Mouse (Mus musculus): ENCODE results near the gene Rab7.

DNA sequence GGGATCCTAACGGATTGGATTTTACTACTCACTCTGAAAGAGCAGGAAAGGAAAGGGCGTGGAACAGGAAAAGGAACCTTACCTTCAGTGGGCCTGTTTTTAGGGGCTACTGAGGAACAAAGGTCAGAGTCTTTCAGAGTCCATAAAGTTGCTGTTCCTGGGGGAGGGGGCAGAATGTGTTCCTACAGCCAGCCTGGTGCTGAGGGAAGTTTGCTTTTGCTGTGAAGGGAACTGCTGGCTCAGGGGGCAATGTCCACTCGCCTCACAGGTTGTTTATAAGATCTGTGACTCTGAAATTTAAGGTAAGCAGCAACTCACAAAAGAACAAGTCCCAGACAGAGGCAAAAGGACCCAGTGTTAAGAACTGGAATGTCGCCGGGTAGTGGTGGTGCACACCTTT, 26.1 kb upstream of the Rab7 start:
- TF ChIP-seq POLR2A (IDR thresholded peaks at IDR 0.05; ENCODE audit: insufficient read depth, low read depth, low read length) = no peak
- no peak for TF ChIP-seq CTCF (IDR thresholded peaks at IDR 0.05; ENCODE audit: insufficient read depth, low read depth, low read length)
